Mouse (Mus musculus) erythroblast, embryonic 14.5 days (primary cell): ENCODE measurements at regions not wholly inside any gene's neighbourhood (a gene's known extent, or its start where the extent isn't known, plus 50 kb on each side); places are given as distances from the start of the nearest gene placed in this dataset.

ENCODE experiments used
- GATA1 ChIP-seq: IDR thresholded peaks from 2 replicates; pipeline ENCODE4 v1.6.1; 2012; ENCODE audit warnings: low read length, inconsistent platforms, mixed read lengths
- TAL1 ChIP-seq: IDR thresholded peaks from 3 replicates; pipeline ENCODE4 v1.6.1; 2012; ENCODE audit warnings: low read length, inconsistent platforms, mixed read lengths

- TF ChIP-seq TAL1 (no peak), GATA1 (no peak)
These were observed 127.1 kb upstream of the Prkcq start for GRCm38 (mm10) chr2:11044727-11045274.
